Mouse (Mus musculus) liver, embryonic 12.5 days (tissue): ENCODE measurements around the gene Hoxd3. TPM values are rescaled to one million over a fixed set of nuclear protein-coding genes. Genes with fewer than 3 reads are reported as not detected.
A peak's percentile ranks its signal among the peaks of the same experiment; 100 is the strongest.

ENCODE experiments used
- ATAC-seq: fragments of 200-750 bp; cut with Nextera tagmentation; 2 replicates; pipeline ENCODE4 v1.8.0; 2017; ENCODE audit warnings: moderate number of reproducible peaks, mild to moderate bottlenecking, moderate library complexity
- H3K27ac ChIP-seq: fragments of 300-500 bp; sonication (generic); 2 replicates; pipeline ENCODE4 v1.5.1; 2016; ENCODE audit warnings: mild to moderate bottlenecking
- H3K27me3 ChIP-seq: fragments of 300-500 bp; sonication (generic); replicated peaks from 2 replicates; pipeline ENCODE4 v1.6.1; 2016; ENCODE audit warnings: mild to moderate bottlenecking, moderate library complexity
- H3K36me3 ChIP-seq: fragments of 300-500 bp; sonication (generic); 2 replicates; pipeline ENCODE4 v1.6.1; 2016; ENCODE audit warnings: mild to moderate bottlenecking, moderate library complexity
- H3K4me1 ChIP-seq: fragments of 300-500 bp; sonication (generic); 2 replicates; pipeline ENCODE4 v1.6.1; 2016
- H3K4me2 ChIP-seq: fragments of 300-500 bp; sonication (generic); 2 replicates; pipeline ENCODE4 v1.6.1; 2016; ENCODE audit warnings: mild to moderate bottlenecking, moderate library complexity
- H3K4me3 ChIP-seq: fragments of 300-500 bp; sonication (generic); 2 replicates; pipeline ENCODE4 v1.5.1; 2016; ENCODE audit warnings: mild to moderate bottlenecking, moderate library complexity
- H3K9ac ChIP-seq: fragments of 300-500 bp; sonication (generic); 2 replicates; pipeline ENCODE4 v1.6.1; 2016; ENCODE audit warnings: mild to moderate bottlenecking, moderate library complexity
- H3K9me3 ChIP-seq: fragments of 300-500 bp; sonication (generic); replicated peaks from 2 replicates; pipeline ENCODE4 v1.6.1; 2016; ENCODE audit warnings: mild to moderate bottlenecking, moderate library complexity
- WGBS: fragments of 180-500 bp; shearing (Covaris S2); methylation state at CpG from one replicate; pipeline ENCODE4 v1.1.7; 2016; ENCODE audit not compliant: insufficient replicate concordance; 5-methylcytosine and 5-hydroxymethylcytosine counted together
- polyA plus RNA-seq: library from polyadenylated mRNA; unstranded; fragments of >200 nt; fragmentation: Nextera tagmentation; extraction: Ambion mirVana; gene quantifications from 2 replicates; pipeline ENCODE4 v1.2.1, GENCODE M21; 2016

Gene Hoxd3
- polyA plus RNA-seq, 1 experiment from 2014 or later = 0.18 TPM

DNA sequence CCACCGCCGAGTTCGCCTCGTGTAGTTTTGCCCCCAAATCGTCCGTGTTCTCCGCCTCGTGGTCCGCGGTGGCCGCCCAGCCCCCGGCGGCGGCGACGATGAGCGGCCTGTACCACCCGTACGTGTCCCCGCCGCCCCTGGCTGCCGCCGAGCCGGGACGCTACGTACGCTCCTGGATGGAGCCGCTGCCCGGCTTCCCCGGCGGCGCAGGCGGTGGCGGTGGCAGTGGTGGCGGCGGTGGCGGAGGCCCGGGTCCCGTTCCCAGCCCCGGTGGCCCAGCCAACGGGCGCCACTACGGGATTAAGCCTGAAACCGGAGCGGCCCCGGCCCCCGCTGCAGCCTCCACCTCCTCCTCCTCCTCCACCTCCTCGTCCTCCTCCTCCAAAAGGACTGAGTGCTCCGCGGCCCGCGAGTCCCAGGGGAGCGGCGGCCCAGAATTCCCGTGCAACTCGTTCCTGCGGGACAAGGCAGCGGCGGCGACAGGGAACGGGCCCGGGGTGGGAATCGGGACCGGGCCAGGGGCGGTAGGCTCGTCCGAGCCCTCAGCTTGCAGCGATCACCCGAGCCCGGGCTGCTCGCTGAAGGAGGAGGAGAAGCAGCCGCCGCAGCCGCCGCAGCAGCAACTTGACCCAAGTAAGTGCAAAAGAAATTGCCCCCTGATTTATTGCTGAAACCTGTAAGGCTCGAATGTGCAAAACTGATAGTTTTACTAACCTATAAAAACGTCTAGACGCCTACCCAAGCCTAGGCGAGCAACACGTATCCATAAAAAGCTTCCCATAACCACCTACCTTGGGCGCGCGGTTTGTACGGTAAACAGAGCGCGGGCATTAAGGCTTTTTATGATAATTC is 13.3 kb upstream of the Hoxd3 start:
- peaks cover 9% of the 10 kb centered on the region; the same call in 1 of the 2 replicates for H3K4me1 ChIP-seq
- H3K27ac ChIP-seq = no peak overlapping the region
- H3K27me3 ChIP-seq = peaks cover 100% of the 10 kb centered on the region
- no peak overlapping the region for H3K9ac ChIP-seq
- no peaks in the 10 kb centered on the region for H3K36me3 ChIP-seq
- peak overlapping the region; percentile 35 for H3K4me3 ChIP-seq
- H3K4me2 ChIP-seq = peak overlapping the region; percentile 55
- WGBS = 2% methylated on average over 64 of the region's 86 CpGs
- H3K9me3 ChIP-seq = no peaks in the 10 kb centered on the region
- no peak for ATAC-seq

DNA sequence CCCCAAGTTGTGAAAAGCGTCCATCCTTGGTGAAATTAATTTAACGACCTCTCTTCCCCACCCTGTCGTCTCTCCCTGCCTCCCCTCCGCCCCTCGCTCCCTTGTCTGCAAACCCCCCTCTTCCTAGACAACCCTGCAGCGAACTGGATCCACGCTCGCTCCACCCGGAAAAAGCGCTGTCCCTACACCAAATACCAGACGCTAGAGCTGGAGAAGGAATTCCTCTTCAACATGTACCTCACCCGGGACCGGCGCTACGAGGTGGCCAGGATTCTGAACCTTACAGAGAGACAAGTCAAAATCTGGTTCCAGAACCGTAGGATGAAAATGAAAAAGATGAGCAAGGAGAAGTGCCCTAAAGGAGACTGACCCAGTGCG is 12.7 kb upstream of the Hoxd3 start:
- Histone ChIP-seq H3K9me3 (no peaks in the 10 kb centered on the region), H3K4me2 (no peak overlapping the region), H3K36me3 (no peaks in the 10 kb centered on the region), H3K9ac (no peak overlapping the region), H3K27me3 (peaks cover 100% of the 10 kb centered on the region), H3K4me3 (no peak overlapping the region), H3K27ac (no peak overlapping the region), H3K4me1 (peaks cover 9% of the 10 kb centered on the region; the same call in 1 of the 2 replicates)
- WGBS = 2% methylated on average over 17 of the region's 17 CpGs
- no peak for ATAC-seq

DNA sequence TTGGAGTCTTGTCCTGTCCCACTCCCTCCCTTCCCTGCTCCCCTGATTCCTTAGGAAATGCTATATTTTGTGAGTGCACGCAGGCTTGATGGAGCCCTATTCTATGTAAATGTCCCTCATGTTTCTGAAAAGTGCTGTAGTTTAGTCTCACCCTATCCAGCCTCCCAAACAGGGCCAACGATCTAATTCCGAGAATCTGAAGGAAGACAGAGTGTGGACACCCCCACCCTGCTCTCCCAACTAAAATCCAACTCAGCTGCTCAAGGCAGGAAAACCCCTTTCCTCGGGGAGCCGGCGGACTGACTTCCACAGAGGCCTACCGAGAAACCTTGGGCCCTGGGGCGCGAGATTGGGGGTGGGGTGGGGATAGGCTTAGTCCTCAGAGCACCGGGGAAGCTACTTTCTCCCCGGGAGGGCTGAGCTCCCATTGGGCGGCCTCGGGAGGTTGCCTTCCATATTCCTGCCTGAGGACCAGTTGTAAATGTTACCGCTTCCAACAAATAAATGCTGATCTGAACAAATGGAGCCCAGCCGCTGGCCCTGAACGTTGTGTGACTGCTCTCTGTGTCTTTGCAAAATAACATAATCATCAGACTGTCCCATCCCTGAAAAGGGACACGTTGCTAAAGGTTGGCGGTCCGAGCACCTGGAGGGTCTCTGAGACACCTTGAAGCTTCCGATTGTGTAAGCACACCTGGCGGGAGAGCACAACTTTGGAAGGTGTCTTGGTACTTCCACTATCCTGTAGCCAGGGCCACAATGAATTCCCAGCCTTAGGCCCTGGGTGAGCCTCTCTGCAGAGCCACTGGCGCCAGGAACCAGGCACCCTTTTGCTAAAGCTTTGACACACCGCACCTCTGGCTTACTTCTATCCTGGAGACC is 11.8 kb upstream of the Hoxd3 start:
- 10% methylated on average over 23 of the region's 23 CpGs for WGBS
- H3K4me2 ChIP-seq = no peak overlapping the region
- no peak overlapping the region for H3K4me3 ChIP-seq

DNA sequence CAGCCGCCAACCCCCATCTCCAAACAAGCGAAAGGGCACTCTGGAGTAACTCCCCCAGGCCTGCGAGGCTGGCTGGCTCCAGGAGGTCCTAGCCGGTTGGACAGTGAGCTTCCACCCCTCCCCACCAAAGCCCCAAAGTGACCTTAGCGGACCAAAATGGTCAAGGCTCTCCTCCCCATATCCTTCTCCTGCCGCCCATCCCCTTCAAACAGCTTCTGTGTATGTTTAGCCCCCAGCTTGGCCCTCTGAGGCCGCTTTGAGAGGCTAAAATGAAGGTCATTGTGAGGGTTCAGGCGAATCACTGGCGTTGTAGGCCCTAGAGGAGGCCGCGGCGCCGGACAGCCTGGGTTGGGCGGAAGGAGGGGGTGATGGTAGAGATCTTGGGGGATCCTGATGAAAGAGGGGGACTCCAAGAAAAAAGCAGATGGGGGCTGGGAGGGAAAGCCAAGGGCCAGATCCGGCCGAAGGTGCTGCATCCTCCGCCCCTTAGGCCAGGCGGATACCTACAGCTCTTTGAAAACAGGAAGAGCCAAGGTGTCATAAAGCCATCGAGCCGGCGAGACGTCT is 11.1 kb upstream of the Hoxd3 start:
- Histone ChIP-seq H3K9ac (no peak overlapping the region), H3K9me3 (no peaks in the 10 kb centered on the region), H3K4me1 (peaks cover 20% of the 10 kb centered on the region), H3K27me3 (peaks cover 100% of the 10 kb centered on the region), H3K36me3 (no peaks in the 10 kb centered on the region), H3K4me2 (no peak overlapping the region), H3K27ac (no peak overlapping the region), H3K4me3 (no peak overlapping the region)
- no peak for ATAC-seq
- 13% methylated on average over 22 of the region's 22 CpGs for WGBS

More for the DNA sequence above, 11.8 kb upstream of the Hoxd3 start:
- Histone ChIP-seq H3K36me3 (no peaks in the 10 kb centered on the region), H3K9ac (no peak overlapping the region), H3K9me3 (no peaks in the 10 kb centered on the region), H3K4me1 (peaks cover 13% of the 10 kb centered on the region; the same call in 1 of the 2 replicates), H3K27ac (no peak overlapping the region), H3K27me3 (peaks cover 100% of the 10 kb centered on the region)
- ATAC-seq = no peak

DNA sequence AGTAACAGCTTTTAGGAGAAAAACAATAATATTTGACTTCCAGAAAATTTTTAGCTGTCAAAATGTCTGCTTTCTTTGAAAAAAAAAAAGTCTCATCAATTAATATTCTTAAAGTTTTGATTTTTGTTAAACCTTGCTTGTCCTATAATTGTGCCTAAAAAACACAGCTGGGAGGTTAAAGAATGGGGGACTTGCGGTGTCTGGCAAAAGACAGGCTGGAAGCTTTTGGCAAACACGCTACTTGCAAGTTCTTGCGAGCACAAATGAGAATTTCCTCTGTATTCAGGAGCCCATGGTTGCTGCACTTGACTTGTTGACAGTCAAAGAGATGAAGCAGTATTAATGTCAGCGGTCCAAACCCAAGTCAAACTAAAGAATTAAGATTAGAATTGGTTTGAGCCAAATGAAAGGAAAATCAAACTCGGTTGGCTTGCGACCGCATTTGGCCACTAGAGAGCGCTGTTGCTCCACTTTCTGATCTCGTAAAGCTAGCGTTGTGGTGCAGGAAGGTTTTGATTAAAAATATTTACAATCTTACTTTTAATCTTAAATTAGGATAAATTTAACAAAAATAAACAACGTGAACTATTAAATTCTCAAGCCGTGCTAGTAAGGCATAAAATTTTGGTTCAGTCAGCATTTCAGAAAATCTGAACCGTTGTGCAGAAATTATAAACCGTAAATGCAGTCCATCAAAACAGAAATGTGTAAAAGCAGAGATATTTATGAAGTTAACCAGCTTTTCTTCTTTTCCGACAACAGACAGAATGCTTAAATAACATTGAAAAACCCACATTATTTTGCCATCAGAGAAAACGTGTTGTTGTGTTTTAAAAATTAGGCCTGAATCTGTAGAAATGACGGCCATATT is 9.5 kb upstream of the Hoxd3 start:
- Histone ChIP-seq H3K4me1 (peaks cover 21% of the 10 kb centered on the region), H3K27ac (no peak overlapping the region), H3K9me3 (no peaks in the 10 kb centered on the region), H3K36me3 (no peaks in the 10 kb centered on the region), H3K27me3 (peaks cover 99% of the 10 kb centered on the region), H3K4me3 (no peak overlapping the region), H3K9ac (no peak overlapping the region), H3K4me2 (no peak overlapping the region)
- ATAC-seq = no peak
- 15% methylated on average over 17 of the region's 17 CpGs for WGBS

DNA sequence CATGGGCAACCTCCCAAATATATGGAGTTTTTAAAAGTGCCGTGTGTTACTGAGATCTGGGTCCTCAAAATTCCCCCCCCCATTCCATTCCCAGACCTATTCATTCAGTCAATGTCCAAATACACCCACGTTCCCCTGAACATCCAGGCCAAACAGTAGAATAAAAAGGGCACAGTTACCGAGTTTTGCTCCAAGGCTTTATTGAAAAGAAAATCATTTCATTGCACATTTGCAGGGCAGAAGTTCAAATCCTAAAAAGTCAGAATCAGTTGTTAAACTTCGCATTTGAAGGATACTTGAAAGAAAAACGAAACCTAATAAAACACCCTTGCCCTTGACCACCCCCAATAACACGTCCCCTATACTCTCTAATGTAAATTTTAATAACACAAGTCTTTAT is 8.9 kb upstream of the Hoxd3 start:
- 27% methylated on average over 6 of the region's 6 CpGs for WGBS
- H3K4me2 ChIP-seq = no peak overlapping the region

DNA sequence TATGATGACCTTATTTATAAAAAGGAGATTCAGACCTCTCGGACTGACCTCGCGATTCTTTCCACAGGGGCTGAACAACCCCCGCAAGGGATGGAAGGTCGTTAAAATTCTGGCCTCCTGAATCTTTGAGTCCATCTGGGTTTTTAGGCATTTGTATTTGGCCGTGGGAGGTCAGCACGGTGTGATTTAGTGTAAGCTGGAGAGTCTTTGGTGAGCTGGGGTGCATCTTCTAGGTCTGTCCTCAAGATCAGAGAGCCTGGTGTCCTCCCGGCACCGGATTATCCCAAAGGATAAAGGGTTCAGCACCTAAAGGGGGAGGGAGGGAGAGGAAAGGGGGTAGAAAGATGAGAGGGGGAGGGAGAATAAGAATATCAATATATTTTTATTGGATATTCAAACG is 8.4 kb upstream of the Hoxd3 start:
- H3K9ac ChIP-seq = no peak overlapping the region
- no peak for ATAC-seq
- H3K4me2 ChIP-seq = no peak overlapping the region
- WGBS = 13% methylated on average over 10 of the region's 10 CpGs
- H3K9me3 ChIP-seq = no peaks in the 10 kb centered on the region
- H3K27ac ChIP-seq = no peak overlapping the region
- H3K4me3 ChIP-seq = no peak overlapping the region
- peaks cover 16% of the 10 kb centered on the region for H3K4me1 ChIP-seq
- no peaks in the 10 kb centered on the region for H3K36me3 ChIP-seq
- H3K27me3 ChIP-seq = peaks cover 99% of the 10 kb centered on the region

More for the DNA sequence above, 8.9 kb upstream of the Hoxd3 start:
- Histone ChIP-seq H3K27ac (no peak overlapping the region), H3K36me3 (no peaks in the 10 kb centered on the region), H3K27me3 (peaks cover 99% of the 10 kb centered on the region), H3K4me1 (peaks cover 21% of the 10 kb centered on the region), H3K9ac (no peak overlapping the region), H3K9me3 (no peaks in the 10 kb centered on the region), H3K4me3 (no peak overlapping the region)
- no peak for ATAC-seq

DNA sequence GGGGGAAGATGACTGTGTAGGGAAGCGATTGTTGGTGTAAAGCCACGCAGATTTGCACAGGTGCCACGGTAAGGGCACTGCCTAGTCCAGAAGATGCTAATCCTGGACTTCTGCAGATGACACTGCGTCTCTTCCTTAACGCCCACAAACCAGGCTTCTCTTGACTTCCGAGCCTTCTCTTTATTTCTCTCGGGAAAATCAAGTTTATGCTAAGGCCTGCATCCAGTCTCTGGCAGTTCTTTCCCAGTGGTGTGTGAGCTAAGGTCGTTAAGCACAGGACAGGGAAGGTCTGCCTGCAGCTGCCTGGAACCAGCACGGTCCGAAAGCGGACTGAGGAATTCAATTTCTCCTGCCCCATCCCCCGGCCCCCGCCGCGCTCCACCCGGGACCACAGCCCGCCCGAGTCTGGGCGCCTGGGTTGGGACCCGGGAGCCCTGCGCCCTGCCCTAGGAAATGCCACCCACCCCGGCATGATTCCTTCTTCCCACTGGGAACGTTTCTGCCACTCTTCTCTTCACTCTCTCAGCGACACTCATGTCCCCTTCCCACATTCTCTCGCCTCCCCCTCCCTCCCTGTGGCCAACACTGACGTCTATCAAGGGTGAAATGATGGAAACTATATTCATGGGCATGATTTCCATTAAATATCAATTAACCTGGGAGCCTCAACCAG is 7.9 kb upstream of the Hoxd3 start:
- H3K4me1 ChIP-seq = peaks cover 13% of the 10 kb centered on the region
- no peak overlapping the region for H3K27ac ChIP-seq
- no peaks in the 10 kb centered on the region for H3K36me3 ChIP-seq
- ATAC-seq = no peak
- no peak overlapping the region for H3K4me2 ChIP-seq
- H3K4me3 ChIP-seq = no peak overlapping the region
- H3K9me3 ChIP-seq = no peaks in the 10 kb centered on the region
- peaks cover 99% of the 10 kb centered on the region for H3K27me3 ChIP-seq
- no peak overlapping the region for H3K9ac ChIP-seq
- WGBS = 5% methylated on average over 26 of the region's 26 CpGs

DNA sequence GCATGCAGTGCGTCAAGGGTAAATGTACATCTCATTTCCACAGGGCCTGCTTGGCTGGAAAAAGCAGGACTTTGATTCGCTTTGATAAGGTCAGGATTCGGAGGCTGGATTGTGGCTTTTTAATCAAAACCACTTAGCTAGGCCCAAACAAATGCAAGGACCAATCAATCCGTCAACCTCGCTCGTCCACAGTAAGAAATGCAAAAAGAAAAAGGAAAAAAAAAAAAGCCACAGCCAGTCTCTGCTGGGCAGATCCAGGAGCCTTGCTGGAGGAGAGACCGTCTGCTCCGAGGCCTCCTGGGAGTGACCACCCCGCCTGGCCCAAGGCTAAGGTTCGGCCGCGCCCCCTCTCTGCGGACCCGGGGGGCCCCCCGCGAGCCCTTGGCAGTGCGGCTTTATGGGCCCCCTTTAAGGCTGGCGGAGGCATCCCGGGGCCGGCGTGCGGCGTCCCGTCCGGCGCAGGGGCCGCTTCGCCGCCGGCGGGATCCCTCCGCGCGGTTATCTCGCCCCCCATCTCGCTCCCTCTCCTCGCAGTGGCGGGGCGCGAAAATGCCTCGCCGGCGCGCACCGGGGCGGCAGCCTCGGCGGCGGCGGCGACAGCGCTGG is 7.2 kb upstream of the Hoxd3 start, which contains the start of gene Hoxd8:
Gene Hoxd8, plus strand, starts transcription at position 223 of the 606 bp plus-strand sequence.
- ATAC-seq = no peak
- no peak within 1 kb of the TSS for H3K9ac ChIP-seq

DNA sequence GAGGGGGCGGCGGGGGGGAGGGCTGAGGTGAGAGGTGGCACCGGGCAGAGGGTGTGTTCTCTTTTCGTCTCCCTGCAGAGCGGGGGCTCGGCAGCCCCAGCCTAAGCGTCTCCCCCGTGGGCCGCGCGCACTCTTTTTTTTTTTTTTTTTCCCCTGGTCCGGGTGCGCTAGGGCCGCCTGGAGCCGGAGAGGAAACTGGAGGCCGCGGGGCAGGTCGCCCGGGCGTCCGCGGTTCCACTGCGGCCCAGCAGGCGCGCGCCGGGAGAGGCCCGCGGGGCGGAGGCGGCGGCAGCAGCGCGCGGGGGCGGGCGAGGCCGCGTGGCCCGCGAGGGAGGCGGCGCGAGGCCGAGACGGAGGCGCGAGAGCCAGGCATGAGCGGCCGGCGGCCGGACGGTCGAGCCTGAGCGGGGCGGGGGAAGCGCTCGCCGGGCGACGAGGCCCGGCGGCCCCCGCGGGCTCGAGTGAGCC is 6.7 kb upstream of the Hoxd3 start:
- Histone ChIP-seq H3K4me2 (peak overlapping the region; percentile 59), H3K27me3 (peaks cover 99% of the 10 kb centered on the region), H3K9ac (no peak overlapping the region), H3K36me3 (no peaks in the 10 kb centered on the region), H3K9me3 (no peaks in the 10 kb centered on the region), H3K4me1 (peaks cover 13% of the 10 kb centered on the region), H3K4me3 (peak overlapping the region; percentile 47), H3K27ac (no peak overlapping the region)
- under 1% methylated on average over 48 of the region's 66 CpGs for WGBS
- no peak for ATAC-seq

More for the DNA sequence above, 7.2 kb upstream of the Hoxd3 start, which contains the start of gene Hoxd8:
- Histone ChIP-seq H3K4me1 (peaks cover 13% of the 10 kb centered on the region), H3K4me2 (peak within 1 kb of the TSS; percentile 59), H3K36me3 (no peaks in the 10 kb centered on the region), H3K27me3 (peaks cover 99% of the 10 kb centered on the region), H3K4me3 (peak within 1 kb of the TSS; percentile 47), H3K9me3 (no peaks in the 10 kb centered on the region), H3K27ac (no peak within 1 kb of the TSS)
- 2% methylated on average over 45 of the region's 52 CpGs for whole genome bisulfite sequencing
